Mouse (Mus musculus) urinary bladder, postnatal 14 days (tissue): Measurements from ENCODE around the gene Slc10a1.

ENCODE experiments used
- DNase-seq: peaks from one replicate; pipeline ENCODE4 v3.0.0; 2021; ENCODE audit warnings: low spot score

The Slc10a1 gene

DNA sequence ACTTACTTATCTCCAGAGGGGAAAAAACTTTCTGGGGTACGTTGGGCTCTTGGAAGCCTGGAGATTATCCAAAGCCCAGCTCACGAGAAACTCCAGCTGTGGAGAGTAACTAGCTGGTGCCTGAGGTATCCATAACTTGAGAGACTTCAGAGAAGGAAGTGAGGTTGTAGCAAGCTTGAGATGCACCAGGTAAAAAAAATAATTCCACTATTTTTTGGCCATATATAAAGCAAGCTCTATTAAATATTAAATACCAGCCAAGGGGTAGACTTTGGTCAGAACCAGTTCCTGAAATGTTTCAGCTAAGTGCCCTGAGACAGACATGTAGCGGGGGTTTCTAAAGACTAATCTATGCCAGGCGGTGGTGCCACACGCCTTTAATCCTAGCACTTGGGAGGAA lies at the start of gene Slc10a1:
Slc10a1 (minus strand) TSS at position 101 of the 400 bp plus-strand sequence.
- DNase-seq: no peak

DNA sequence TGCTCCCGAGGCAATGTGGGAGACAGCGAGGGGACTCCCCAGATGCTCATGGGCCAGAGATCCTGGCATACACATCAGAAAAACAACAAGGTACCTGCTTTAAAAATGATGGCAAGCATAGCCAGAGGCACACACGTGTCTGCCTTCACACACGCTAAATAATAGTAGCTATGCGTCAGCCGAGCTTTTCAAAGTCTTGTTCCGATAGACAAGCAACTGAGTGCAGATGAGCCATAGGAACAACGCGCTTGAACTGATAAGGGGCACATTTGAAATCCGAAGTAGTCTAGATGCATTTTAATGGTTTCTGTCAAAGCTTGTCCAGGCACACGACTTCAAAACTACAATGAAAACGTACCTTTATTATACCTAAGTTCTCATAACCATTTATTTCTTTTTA lies 49.1 kb upstream of the Slc10a1 start:
- no peak for DNase-seq

DNA sequence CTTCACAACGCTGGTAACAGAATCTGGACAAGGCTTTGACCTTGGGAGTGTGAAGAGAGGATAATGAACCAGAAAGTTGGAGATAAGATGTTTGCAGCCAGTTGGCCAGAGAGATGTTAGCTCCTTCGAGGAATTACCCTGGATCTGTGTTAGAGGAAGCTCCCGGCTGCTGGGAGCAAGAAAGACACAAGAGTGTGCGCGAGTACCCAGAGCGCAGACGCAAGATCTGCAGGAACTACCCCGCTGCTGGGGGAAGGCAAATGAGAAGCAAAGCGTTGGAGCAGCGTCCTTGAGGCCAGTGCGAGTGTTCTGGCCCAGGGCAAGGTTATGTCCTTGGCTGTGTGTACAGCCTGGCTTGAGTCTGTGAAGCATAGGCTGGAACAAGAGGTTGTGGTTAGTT lies 45.0 kb upstream of the Slc10a1 start:
- no peak for DNase-seq

DNA sequence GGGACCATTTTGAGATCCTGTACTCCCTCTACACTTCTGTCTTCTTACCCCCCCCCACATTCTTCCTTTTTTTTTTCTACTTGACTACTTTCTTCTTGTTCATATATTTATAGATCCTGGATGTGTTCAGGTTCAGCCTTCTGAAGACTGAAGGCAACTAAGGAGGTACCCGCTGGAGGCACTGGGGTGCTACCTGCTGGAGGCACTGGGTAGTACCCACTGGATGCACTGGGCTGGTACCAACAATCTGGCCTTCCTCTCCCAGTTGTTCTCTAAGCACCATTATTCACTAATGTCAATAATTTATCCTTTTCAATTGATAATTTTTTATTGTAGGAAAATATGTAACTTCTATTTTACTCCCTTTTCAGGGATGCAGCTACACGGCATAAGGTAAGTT lies 43.5 kb upstream of the Slc10a1 start:
- DNase-seq: no peak

DNA sequence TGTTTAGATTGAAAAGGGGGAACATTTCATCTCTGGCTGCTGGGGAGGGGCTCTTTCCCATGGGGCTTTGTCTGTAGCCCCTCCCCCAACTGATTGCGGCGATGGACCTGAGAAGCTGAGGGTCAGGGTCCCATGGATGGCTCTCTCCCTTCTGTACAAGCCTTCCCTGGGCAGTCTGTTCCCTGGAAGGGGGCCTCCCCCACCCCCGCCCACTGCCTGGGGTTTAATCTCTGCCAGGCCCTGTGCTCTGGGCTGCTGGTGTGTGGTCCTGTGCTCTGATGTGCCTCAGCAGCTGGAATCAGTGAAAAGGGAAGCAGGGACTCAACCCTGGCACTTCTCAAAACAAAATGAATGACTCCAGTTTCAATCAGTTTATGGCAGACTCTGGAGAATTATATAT lies 41.3 kb upstream of the Slc10a1 start:
- no peak for DNase-seq

DNA sequence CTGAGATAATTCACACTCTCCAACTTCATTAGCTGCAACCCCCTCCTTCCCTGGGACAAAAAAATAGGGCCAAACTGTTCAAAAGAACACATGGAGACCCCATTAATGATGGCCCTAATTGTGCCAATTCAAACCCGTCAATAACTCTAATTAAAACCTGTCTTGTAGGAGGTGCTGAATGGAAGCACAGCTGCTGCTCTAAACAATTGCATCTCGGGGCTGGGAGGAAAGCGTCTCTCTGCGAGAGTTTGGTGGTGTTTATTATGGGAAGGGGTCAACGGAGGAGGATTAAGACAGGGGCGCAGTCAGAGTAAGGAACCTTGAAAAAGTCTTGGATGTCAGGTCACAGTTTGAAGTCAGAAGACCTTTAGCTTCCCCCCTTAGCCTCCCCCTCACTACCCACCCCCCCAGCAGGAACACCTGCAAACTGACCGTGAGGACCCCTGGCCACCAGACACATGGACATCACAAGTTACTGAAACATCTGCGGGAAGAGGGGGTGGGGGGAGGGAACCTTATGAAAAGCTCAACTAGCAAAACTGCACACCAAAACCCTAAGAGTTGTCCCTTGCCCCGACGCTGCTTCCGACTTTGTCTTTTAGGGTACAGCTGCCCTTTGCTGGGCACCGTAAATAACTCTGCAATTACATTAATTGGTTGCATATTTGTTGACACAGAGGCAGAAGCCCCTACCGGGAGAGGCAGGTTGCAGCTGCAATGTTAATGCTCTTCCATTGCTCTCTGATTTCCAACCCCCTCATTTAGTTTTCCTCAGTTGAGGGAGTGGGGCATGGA lies 34.5 kb upstream of the Slc10a1 start:
- no peak for DNase-seq

DNA sequence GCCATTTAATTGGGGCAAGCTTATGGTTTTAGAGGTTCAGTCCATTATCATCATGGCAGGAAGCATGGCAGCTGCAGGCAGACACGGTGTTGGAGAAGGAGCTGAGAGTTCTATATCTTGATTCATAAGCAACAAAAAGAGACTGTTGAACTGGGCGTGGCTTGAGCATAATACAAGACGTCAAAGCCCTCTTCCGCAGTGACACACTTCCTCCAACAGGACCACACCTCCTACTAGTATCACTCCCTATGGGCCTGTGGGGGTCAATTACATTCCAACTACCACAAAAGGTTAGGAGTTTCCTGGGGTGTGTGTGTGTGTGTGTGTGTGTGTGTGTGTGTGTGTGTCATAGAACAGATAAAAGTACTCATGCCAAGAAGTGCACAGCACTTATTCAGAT lies 32.4 kb upstream of the Slc10a1 start:
- no peak for DNase-seq

DNA sequence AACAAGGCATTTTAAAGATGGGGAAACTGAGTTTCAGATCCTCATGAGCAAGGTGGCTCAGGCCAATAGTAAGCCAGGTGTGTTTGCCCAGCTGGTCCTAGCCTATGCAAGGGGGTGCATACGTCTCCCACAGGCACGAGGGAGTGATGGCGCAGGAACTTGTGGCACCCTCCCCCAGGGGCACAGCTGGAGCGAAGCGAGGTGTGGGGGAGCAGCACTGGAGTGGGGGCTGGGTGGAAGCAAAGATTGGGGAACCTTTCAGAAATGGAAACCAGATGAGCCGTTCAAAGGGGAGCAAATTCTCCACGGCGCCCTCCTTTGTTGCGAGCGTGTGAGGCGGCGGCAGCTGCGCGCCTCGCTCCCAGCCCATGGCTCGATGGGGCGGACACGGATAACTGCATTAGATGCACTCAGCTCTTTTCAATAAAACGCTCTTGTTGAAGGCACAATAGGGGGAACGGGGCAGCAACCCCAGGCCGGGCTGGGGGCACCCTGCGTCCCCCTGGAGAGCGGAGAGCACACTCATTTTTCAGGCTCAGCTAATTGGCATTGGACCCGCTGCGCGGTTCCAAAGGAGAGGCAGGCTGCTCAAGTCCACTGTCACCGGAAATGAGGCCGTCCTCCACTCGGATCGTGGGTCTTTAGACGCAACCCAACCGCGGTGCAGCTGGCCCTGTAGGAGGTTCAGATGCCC lies 30.2 kb upstream of the Slc10a1 start:
- DNase-seq: no peak

DNA sequence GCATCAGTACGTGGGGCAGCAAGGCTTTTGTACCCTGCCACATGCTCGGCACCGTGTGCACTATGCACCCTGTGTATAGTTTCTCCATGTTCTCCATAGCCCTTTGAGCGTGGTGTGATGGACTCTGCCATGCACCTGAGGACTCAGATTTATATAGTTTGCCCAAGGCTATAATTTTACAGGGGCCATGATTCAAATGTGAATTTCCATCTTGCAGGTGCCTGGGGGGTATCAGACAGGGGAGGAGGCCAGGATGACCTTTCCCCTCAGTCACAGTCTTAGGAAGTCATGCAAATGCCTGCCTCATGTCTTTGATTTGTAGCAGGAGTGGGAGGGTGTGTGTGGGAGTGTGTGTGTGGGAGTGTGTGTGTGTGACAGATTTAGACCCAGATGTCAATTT lies 29.1 kb upstream of the Slc10a1 start:
- DNase-seq: no peak

DNA sequence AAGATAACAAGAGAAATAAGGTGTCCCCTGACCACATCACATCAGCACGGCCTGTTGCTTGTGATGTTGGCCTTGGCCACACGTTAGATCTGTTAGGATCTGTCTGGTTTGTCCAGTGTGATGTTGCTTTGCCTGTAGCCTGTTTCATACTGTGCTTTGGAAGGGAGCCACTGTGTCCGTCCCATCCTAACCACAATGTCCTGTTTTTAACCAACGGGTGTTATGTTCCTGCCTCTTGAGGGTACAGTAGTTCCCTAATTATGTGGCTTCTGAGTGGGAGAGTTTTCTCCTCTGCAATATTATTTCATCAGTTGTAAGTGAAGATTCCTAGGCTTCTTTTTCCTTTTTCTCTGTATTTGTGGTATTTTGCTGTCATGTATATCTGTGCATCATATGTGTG lies 26.8 kb upstream of the Slc10a1 start:
- DNase-seq: no peak

DNA sequence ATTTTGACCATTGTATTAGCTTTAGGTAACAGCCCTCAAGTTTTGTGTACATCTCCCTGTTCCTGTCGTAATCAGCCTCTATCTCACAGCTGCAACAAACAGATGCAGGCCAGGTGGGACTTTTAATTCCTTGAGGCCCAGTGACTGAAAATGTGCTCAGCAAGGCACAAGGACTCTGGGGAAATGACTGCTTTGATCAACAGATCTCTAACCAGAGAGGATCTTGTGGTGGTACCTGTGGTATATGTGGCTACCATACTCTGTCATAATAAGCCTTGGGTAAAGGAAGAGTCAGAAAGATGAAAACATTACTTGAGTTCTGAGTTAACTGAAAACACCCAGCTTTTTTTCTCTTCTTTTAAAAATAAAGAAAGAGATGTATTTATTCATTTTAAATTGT lies 25.3 kb upstream of the Slc10a1 start:
- no peak for DNase-seq

DNA sequence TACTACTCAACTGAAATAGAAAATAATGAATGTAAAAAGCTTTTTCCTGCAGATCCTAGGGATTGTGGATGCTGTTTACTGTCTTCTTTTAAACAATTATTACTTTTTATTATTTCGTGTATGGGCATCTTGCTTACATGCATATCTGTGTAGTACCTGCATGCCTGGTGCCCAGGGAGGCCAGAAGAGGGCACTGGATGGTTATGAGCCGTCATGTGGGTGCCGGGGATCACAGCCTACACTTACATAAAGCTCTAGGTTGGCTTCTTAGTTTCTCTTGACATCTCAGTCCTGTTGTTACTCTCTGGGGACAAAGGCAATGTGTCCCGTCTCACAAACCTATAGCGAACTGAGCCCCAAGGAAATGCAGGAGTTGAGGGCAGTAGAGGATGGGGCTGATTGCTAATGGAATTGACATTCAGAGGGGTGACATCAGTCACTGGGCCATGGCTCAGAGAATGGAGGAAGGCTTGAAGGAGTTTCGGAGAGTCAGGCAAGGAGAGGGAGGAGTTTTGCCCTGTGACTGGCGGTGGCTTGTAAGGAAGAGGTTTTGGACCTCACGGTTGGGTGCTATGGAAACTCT lies 24.1 kb upstream of the Slc10a1 start:
- no peak for DNase-seq

DNA sequence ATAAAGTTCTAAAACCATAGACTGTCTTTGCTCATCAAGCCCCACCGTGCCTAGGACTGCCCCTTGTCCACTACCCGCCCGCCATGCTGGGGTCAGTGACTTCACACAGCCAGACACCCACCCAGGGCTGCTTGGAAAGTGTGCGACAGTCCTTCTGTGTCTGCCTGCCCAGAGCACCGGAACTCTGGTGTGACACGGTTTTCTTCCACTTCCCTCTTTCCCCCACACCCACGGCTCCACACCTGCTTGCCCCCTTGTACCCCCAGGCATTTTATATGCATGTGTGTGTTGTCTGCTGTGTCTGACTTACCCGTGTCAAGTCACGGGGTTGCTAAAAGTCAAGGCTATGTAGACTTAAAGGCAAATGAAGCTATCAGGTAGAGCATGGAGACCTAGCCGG lies 23.3 kb upstream of the Slc10a1 start:
- DNase-seq: no peak

DNA sequence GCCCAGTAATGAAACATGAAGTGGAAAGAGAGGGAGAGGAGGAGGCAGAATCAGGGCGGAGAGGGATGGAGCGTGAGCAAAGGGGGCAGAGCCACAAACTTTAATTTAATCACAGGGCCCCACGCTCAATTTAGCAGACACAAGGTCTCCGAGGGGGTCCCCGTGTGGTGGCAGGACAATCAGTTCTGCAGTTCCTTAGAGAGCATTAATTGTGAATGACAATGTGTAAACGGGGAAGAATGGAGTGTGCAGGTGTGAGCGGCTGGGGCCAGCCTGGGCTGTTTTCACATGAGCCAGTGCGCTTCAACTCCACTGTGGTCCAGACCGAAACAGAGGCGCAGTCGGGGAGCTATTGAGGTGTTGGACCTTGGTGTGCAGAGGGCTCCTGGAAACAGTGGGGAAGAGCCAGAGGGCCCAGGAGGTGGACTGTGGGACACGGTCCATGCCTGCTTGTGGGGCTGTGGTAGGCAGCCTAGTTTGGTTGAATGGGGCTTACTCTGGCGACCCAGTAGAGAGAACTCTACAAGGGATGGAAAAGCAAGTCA lies 22.5 kb upstream of the Slc10a1 start:
- no peak for DNase-seq

DNA sequence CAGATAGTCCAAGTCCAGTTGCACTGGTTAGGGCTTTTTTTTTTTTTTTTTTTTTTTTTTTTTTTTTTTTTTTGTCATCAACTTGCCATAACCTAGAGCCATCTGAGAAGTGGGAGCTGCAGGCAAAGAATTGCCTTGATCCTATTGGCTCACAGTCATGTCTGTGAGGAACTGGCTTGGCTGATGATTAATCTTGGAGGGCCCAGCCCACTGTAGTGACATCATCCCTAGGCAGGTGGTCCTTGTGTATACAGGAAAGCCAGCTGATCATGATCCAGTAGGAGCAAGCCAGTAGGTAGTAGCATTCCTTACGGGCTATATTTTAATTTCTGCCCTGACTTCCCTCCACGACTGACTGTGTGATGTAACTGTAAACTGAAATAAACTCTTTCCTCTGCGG lies 19.8 kb upstream of the Slc10a1 start:
- no peak for DNase-seq

DNA sequence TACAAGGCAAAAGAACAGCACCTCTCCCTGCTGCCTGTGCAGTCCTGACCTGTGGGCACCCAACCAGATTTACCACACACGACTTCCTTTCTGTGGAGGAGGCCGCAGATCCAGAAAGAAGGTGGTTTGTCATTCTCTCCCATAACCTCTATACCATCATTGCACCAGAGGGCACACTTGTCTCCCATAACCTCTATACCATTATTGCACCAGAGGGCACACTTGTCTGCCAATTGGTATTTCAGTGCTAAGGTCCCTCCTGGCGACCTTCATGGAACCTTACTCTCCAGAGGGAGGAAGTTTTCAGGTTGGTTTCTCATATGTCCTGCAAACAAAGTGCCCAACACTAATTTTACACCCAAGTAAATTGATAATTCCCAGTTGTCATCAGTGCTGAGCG lies 18.1 kb upstream of the Slc10a1 start:
- no peak for DNase-seq

DNA sequence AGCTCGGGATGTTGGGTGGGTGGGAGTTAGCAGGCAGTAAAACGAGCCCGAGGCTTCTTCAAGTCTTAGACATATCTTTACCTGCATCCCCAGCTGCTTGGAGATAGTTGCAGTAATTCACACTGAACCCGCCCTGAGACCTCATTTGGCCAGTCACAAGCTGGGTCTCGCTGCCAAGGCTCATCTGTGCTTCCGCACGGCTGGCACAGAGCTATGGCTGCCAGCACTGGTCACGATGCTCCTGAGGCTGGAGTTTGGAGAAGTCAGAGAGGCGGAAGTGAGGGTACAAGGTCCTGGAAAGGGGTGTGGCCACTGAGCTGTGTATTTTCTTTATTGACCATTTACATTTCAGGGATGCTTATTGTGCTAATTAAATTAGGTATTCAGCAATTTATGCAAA lies 15.2 kb upstream of the Slc10a1 start:
- DNase-seq: no peak

DNA sequence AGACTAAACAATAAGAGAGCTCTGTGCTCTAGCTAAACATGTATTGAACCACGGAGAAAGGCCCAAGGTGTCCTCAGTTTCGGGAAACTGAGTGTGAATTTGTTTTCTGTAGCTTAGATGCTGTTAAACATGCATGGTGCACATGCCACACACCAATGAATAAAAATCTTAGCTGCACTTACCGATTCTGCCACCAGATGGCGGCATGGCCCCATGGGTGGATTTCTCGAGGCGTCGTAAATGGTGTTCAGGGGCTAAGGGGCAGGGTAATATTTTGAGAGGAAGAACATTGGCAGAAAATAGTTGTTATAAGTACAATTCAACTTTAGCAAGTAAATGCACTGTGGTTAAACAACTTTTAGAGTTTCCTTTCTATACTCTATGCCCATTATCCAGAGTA lies 13.8 kb upstream of the Slc10a1 start:
- DNase-seq: peak; percentile 62

DNA sequence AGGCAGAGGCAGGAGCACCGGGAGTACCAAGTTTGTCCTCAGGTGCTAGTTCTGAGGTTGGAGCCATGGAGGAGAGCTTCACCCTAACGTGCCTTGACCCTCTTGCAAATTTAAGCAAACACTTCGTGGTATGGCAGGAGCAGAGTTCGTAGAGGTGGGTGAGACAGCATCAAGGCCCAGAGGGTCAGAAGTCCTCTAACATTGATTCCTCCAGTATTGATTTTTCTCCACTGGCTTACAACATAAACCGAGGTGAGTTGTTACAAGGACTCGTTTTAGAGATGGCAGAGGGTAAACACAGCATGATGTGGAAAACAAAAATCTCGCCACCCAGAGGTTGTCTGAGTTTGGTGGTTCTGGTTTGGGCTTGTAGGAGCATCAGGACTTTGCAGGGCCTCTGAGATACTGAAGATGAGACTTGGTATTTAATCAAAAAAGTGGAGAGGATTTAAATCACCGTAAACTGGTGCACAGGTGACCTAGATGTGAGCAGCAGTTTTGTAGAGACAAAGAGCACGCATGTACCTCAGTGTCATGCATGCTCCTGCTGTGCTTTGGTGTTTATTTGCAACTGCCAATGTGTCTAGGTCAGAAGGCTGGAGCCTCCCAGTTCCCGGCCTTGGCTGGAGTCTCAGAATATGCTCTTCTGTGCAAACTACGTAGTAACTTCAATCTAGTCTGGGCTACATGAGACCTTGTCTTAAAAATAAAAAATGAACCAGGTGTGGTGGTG lies 7.6 kb upstream of the Slc10a1 start:
- DNase-seq: no peak

DNA sequence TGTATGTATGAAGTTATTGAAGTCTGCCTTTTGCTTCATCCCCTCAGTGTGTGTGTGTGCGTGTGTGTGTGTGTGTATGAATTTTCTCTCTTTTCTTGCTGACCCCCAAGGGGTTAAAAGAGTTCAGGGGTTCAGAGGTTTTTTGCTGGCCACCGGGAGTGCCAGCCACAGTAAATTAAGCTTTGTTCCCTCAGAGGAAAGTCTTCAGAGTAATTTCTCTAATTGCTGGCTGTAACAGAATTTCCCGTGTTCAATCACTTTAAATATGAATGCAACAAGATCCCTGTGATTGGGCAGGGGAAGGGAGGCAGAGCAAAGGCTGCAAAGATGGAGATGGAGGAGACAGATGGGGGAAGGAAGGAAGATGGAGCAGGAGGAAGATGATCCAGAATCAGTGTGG lies 3.3 kb upstream of the Slc10a1 start:
- no peak for DNase-seq

DNA sequence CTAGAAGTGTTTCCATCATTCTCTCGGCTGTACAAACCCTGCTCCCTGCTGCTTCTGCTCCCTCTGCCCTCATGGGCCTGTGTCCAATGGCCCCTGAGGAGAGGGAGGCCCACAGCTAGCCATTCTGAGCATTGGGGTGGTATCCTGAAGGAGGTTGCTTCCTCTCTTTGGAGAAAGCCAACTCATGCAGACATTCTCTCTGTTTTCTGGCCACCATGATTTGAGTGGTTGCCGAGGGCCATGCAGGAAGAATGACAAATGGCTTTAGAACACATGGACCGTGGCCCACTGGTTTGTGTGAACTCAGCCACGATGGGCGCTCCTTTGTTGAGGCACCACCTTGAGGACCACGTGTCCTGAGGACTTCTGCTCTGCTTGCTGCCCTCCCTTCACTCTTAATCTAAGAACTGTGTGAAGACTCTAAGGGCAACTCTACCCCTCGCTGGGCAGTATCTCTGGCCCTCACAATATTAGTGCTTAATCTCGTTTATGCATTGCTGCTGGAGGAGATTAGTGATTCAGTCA lies 1.7 kb upstream of the Slc10a1 start:
- no peak for DNase-seq

DNA sequence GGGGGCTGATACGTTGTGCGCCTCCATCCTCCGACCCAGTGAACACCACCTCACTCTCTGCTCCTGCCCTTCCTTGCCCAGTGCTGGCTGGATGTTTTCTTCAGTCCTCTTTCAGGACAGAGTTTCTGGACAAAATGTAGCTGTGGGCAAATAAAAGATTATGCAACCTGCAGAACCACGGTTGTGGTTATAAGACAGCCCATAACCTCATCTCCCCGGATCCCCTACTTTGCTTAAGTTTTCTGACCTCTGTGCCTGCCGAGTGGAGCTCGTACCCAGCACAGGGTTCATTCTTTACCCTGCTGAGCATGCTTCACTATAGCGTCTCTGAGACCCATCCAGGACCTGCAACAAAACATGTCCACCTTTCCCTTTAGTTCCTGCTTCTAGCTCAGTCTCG lies 587 bp downstream of the Slc10a1 start:
- DNase-seq: no peak
